Mouse (Mus musculus): ENCODE results near the gene 1700001P01Rik. TPM values are rescaled to one million over a fixed set of nuclear protein-coding genes. Genes with fewer than 3 reads are reported as not detected.
A peak's percentile ranks its signal among the peaks of the same experiment; 100 is the strongest.

1700001P01Rik gene
- polyA plus RNA-seq, 1 experiment from 2014 or later = not detected

- WGBS = 95% methylated on average over 8 of the region's 8 CpGs
- Histone ChIP-seq H3K4me3 (replicated peaks; ENCODE audit: low read depth, low read length) (no peak overlapping the region), H3K4me2 (ENCODE audit: low read length) (no peak overlapping the region), H3K9me3 (ENCODE audit: control insufficient read depth, low read length) (no peaks in the 10 kb centered on the region), H3K4me1 (ENCODE audit: control insufficient read depth, insufficient read depth, low read length) (no peaks in the 10 kb centered on the region), H3K27me3 (ENCODE audit: control insufficient read depth, insufficient read depth, low read length) (no peaks in the 10 kb centered on the region), H3K27ac (replicated peaks; ENCODE audit: low read depth, low read length) (no peak overlapping the region), H3K9ac (replicated peaks; ENCODE audit: low read length) (no peak overlapping the region), H3K36me3 (ENCODE audit: control insufficient read depth, insufficient read depth, low read length) (peaks cover 89% of the 10 kb centered on the region)
- no peak for DNase-seq
- no peak for ATAC-seq (ENCODE audit: low FRiP score, low TSS enrichment)
Observed at GRCm38 (mm10) chr11:97753277-97753676, 22.4 kb downstream of the 1700001P01Rik start.

GRCm38 (mm10) chr11:97748496-97748895 is 27.2 kb downstream of the 1700001P01Rik start:
- Histone ChIP-seq H3K9me3 (ENCODE audit: control insufficient read depth, low read length) (no peaks in the 10 kb centered on the region), H3K4me3 (replicated peaks; ENCODE audit: low read depth, low read length) (no peak overlapping the region), H3K9ac (replicated peaks; ENCODE audit: low read length) (no peak overlapping the region), H3K27me3 (ENCODE audit: control insufficient read depth, insufficient read depth, low read length) (no peaks in the 10 kb centered on the region), H3K27ac (replicated peaks; ENCODE audit: low read depth, low read length) (no peak overlapping the region), H3K4me1 (ENCODE audit: control insufficient read depth, insufficient read depth, low read length) (peaks cover 2% of the 10 kb centered on the region), H3K36me3 (ENCODE audit: control insufficient read depth, insufficient read depth, low read length) (peaks cover 72% of the 10 kb centered on the region), H3K4me2 (ENCODE audit: low read length) (no peak overlapping the region)
- ATAC-seq (ENCODE audit: low FRiP score, low TSS enrichment) (no peak), DNase-seq (no peak)
- WGBS = 93% methylated on average over 5 of the region's 5 CpGs

- no peak for DNase-seq
- WGBS = 91% methylated on average over 8 of the region's 8 CpGs
- Histone ChIP-seq H3K4me1 (ENCODE audit: control insufficient read depth, insufficient read depth, low read length) (peaks cover 9% of the 10 kb centered on the region), H3K27ac (replicated peaks; ENCODE audit: low read depth, low read length) (no peak overlapping the region), H3K36me3 (ENCODE audit: control insufficient read depth, insufficient read depth, low read length) (peaks cover 65% of the 10 kb centered on the region), H3K9ac (replicated peaks; ENCODE audit: low read length) (no peak overlapping the region), H3K9me3 (ENCODE audit: control insufficient read depth, low read length) (no peaks in the 10 kb centered on the region), H3K4me3 (replicated peaks; ENCODE audit: low read depth, low read length) (no peak overlapping the region), H3K4me2 (ENCODE audit: low read length) (no peak overlapping the region), H3K27me3 (ENCODE audit: control insufficient read depth, insufficient read depth, low read length) (no peaks in the 10 kb centered on the region)
- no peak for ATAC-seq (ENCODE audit: low FRiP score, low TSS enrichment)
Observed at GRCm38 (mm10) chr11:97747773-97748172, 27.9 kb downstream of the 1700001P01Rik start.

GRCm38 (mm10) chr11:97745331-97745721 is 30.4 kb downstream of the 1700001P01Rik start:
- 8% methylated on average over 13 of the region's 13 CpGs for WGBS
- DNase-seq = no peak
- Histone ChIP-seq H3K9me3 (ENCODE audit: control insufficient read depth, low read length) (no peaks in the 10 kb centered on the region), H3K27me3 (ENCODE audit: control insufficient read depth, insufficient read depth, low read length) (no peaks in the 10 kb centered on the region), H3K9ac (replicated peaks; ENCODE audit: low read length) (0 out of 2 replicates have a peak overlapping the region, but pooled peaks have one; percentile 83), H3K4me1 (ENCODE audit: control insufficient read depth, insufficient read depth, low read length) (peaks cover 18% of the 10 kb centered on the region), H3K27ac (replicated peaks; ENCODE audit: low read depth, low read length) (peak overlapping the region; percentile 98; the same call in 1 of the 2 replicates), H3K4me3 (replicated peaks; ENCODE audit: low read depth, low read length) (peak overlapping the region; percentile 76), H3K36me3 (ENCODE audit: control insufficient read depth, insufficient read depth, low read length) (peaks cover 44% of the 10 kb centered on the region), H3K4me2 (ENCODE audit: low read length) (peak overlapping the region; percentile 52)
- ATAC-seq (ENCODE audit: low FRiP score, low TSS enrichment) = peak; percentile 6; the same call in 1 of the 2 replicates

GRCm38 (mm10) chr11:97744718-97745330 is 30.9 kb downstream of the 1700001P01Rik start:
- H3K36me3 ChIP-seq (ENCODE audit: control insufficient read depth, insufficient read depth, low read length) = peaks cover 39% of the 10 kb centered on the region
- peak overlapping the region; percentile 98 for H3K27ac ChIP-seq (replicated peaks; ENCODE audit: low read depth, low read length)
- ATAC-seq (ENCODE audit: low FRiP score, low TSS enrichment) (peak; percentile 96), DNase-seq (peak; percentile 99)
- H3K4me3 ChIP-seq (replicated peaks; ENCODE audit: low read depth, low read length) = peak overlapping the region; percentile 76
- peak overlapping the region; percentile 83 for H3K9ac ChIP-seq (replicated peaks; ENCODE audit: low read length)
- H3K4me1 ChIP-seq (ENCODE audit: control insufficient read depth, insufficient read depth, low read length) = peaks cover 18% of the 10 kb centered on the region
- H3K27me3 ChIP-seq (ENCODE audit: control insufficient read depth, insufficient read depth, low read length) = no peaks in the 10 kb centered on the region
- 2% methylated on average over 55 of the region's 57 CpGs for WGBS
- H3K9me3 ChIP-seq (ENCODE audit: control insufficient read depth, low read length) = no peaks in the 10 kb centered on the region
- H3K4me2 ChIP-seq (ENCODE audit: low read length) = peak overlapping the region; percentile 63

GRCm38 (mm10) chr11:97744063-97744717 is 31.5 kb downstream of the 1700001P01Rik start, which contains the start of gene Pip4k2b:
Gene Pip4k2b, minus strand, starts transcription at chr11:97744704.
- WGBS = under 1% methylated on average over 56 of the region's 63 CpGs
- peak within 1 kb of the TSS; percentile 63 for H3K4me2 ChIP-seq (ENCODE audit: low read length)
- H3K36me3 ChIP-seq (ENCODE audit: control insufficient read depth, insufficient read depth, low read length) = peaks cover 33% of the 10 kb centered on the region
- peak within 1 kb of the TSS; percentile 76 for H3K4me3 ChIP-seq (replicated peaks; ENCODE audit: low read depth, low read length)
- DNase-seq (no peak), ATAC-seq (ENCODE audit: low FRiP score, low TSS enrichment) (peak; percentile 58)
- H3K9ac ChIP-seq (replicated peaks; ENCODE audit: low read length) = peak within 1 kb of the TSS; percentile 83
- H3K27me3 ChIP-seq (ENCODE audit: control insufficient read depth, insufficient read depth, low read length) = no peaks in the 10 kb centered on the region
- H3K4me1 ChIP-seq (ENCODE audit: control insufficient read depth, insufficient read depth, low read length) = peaks cover 18% of the 10 kb centered on the region
- H3K27ac ChIP-seq (replicated peaks; ENCODE audit: low read depth, low read length) = peak within 1 kb of the TSS; percentile 98
- H3K9me3 ChIP-seq (ENCODE audit: control insufficient read depth, low read length) = no peaks in the 10 kb centered on the region

GRCm38 (mm10) chr11:97743423-97743822 is 32.3 kb downstream of the 1700001P01Rik start:
- no peaks in the 10 kb centered on the region for H3K9me3 ChIP-seq (ENCODE audit: control insufficient read depth, low read length)
- H3K9ac ChIP-seq (replicated peaks; ENCODE audit: low read length) = peak overlapping the region; percentile 83
- no peak overlapping the region for H3K27ac ChIP-seq (replicated peaks; ENCODE audit: low read depth, low read length)
- peak overlapping the region; percentile 63 for H3K4me2 ChIP-seq (ENCODE audit: low read length)
- H3K4me1 ChIP-seq (ENCODE audit: control insufficient read depth, insufficient read depth, low read length) = peaks cover 18% of the 10 kb centered on the region
- DNase-seq (peak; percentile 11), ATAC-seq (ENCODE audit: low FRiP score, low TSS enrichment) (no peak)
- no peaks in the 10 kb centered on the region for H3K27me3 ChIP-seq (ENCODE audit: control insufficient read depth, insufficient read depth, low read length)
- H3K4me3 ChIP-seq (replicated peaks; ENCODE audit: low read depth, low read length) = peak overlapping the region; percentile 76
- 42% methylated on average over 9 of the region's 9 CpGs for WGBS
- H3K36me3 ChIP-seq (ENCODE audit: control insufficient read depth, insufficient read depth, low read length) = peaks cover 25% of the 10 kb centered on the region

GRCm38 (mm10) chr11:97742591-97742990 is 33.1 kb downstream of the 1700001P01Rik start:
- Histone ChIP-seq H3K4me1 (ENCODE audit: control insufficient read depth, insufficient read depth, low read length) (peaks cover 18% of the 10 kb centered on the region), H3K27ac (replicated peaks; ENCODE audit: low read depth, low read length) (no peak overlapping the region), H3K4me2 (ENCODE audit: low read length) (peak overlapping the region; percentile 63), H3K9me3 (ENCODE audit: control insufficient read depth, low read length) (no peaks in the 10 kb centered on the region), H3K4me3 (replicated peaks; ENCODE audit: low read depth, low read length) (peak overlapping the region; percentile 76), H3K9ac (replicated peaks; ENCODE audit: low read length) (peak overlapping the region; percentile 83; the same call in 1 of the 2 replicates), H3K27me3 (ENCODE audit: control insufficient read depth, insufficient read depth, low read length) (no peaks in the 10 kb centered on the region), H3K36me3 (ENCODE audit: control insufficient read depth, insufficient read depth, low read length) (peaks cover 17% of the 10 kb centered on the region)
- 64% methylated on average over 9 of the region's 9 CpGs for WGBS
- no peak for DNase-seq
- ATAC-seq (ENCODE audit: low FRiP score, low TSS enrichment) = no peak

Measured in midbrain, embryonic 14.5 days (tissue).